Mouse (Mus musculus) thymus, postnatal 0 days (tissue): ENCODE data around the gene Det1. TPM values are rescaled to one million over a fixed set of nuclear protein-coding genes. Genes with fewer than 3 reads are reported as not detected.

ENCODE experiments used
- DNase-seq: peaks from one replicate; pipeline ENCODE4 v3.0.0-alpha.2; 2015; ENCODE audit warnings: low spot score
- polyA plus RNA-seq: library from polyadenylated mRNA; unstranded; fragments of >200 nt; fragmentation: Nextera tagmentation; extraction: Ambion mirVana; gene quantifications from 2 replicates; pipeline ENCODE4 v1.2.1, GENCODE M21; 2015

The Det1 gene
- 21.4 and 22.5 TPM in 2 replicates for polyA plus RNA-seq

DNA sequence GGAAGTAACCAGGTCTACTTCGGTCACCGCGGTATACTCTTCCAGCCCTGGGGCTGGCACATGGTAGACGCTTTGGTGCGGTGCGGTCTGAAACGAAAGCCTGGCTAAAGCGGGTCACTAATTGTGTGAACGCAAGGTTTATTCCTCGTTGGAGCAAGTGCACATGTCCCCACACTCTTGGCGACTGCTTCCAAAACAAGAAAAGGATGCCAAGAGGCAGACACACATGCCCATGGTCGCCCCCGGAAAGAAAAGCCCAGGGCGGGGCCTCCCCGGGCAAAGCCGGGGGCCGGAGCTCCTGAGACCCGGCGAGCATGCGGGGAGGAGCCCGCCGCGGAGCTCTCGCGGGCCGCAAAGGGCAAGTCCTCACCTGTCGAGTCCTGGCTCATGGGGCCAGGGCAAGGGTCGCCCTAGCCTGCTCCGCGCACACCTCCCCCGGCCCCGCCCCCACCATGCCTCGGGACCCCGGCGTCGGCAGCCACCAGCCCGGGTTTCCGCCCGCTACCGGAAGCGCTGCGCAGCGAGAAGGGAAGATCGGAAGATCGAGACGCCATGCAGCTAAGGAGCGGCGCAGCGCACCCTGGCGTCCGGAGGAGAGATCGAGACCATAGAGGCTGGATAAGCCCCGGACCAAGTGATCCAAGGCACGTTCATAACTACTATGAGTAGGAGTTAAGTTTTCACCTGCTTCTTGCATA is at the start of gene Det1:
TSS of gene Det1 (minus strand) at position 527 of the 698 bp plus-strand sequence.
- DNase-seq = peak; percentile 95

DNA sequence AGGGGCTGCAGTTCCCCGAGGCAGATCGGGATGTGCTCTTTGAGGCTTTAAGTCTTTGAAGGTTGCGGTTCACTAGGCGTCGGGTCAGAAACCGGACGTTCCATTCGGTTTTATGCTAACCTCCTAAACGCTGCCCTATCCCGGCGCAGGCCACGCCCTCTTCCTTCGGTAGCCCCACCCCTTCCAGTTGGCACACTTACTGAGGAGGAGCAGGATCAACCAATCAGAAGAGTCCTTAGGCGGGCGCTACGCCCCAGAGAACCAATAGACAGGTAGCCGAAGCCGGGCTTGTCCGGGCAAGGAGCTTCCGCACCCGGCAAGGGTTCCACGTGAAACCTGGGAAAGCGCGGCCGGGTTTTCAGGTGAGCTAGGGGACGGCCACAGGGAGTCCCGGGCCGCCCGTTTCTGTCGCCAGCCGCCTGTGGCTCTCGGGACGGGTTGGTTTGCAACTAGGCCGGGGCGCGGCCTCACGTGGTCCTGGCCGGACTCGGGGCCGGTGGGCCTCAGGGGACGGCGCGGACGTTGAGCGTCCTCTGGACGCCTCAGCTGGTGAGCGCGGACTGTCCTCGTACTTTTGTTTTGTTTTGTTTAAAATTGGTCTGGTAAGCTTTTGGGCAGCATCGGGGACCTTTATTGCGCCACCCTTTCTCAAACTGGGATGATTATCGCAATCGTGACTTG is 48.7 kb upstream of the Det1 start, which contains the start of gene Aen:
TSS of gene Aen (plus strand) at position 202 of the 681 bp plus-strand sequence.
- peak; percentile 97 for DNase-seq

DNA sequence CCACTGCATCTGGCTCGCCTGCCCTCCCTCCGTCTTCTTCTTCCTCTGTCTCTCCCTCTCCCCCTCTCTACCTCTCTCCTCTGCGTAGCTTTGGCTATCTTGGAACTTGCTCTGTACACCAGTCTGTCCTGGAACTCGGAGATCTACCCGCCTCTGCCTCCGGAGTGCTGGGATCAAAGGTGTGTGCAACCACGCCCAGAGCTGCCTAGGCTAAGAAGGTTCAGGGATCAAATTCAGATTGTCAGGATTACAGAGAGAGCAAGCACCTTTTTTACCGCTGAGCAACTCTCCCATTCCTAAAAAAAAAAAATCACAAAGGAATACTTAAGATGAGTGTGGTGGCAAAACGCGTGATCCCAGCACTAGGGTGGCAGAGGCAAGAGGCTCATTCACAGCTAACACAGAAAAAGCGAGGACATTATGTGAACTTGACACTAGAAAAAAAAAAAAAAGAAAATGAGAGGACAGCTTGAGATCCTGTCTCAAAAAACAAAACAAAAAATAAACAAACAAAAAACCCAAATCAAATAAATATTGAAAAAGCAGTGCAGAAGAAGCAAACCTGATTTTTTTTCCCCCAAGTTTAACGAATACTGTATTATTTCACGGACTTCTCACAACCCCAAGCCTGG is 48.1 kb upstream of the Det1 start:
- no peak for DNase-seq

DNA sequence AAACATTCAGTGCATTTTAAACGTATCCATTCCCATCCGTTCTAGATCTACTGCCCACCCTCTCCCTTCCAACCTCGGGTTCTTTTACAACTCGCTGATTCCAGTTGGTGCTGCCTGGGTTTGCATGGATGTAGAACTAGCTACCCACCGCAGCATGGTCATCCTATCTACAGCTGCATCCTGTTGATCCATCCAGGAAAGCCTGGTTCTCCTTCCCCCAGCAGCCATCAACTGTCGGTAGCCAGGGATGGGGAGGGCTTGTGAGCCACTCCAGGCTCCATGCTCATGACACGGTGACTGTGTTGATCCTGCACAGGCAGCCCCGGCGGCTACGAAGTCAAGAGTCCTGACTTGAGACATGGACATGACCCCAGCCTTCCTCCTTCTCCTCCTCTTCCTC is 46.9 kb upstream of the Det1 start:
- no peak for DNase-seq

DNA sequence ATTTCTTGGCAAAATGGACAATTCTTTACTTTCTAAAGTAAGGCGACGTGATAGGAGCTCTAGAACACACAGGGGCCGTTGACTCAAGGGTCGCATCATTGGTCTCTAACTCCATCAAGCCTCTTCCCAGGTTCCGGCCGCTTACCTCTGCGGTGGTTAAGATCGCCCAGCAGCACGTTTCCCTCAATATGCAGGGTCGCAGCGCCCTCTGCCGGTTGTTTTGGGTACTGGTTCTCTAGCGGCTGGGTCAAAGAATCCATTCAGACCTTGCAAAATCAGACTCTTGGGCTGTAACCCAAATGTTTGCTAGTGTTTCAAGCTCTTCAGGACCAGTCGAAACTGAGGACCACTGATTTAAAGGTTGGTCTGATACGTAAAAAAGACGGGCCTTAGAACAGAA is 43.6 kb upstream of the Det1 start:
- DNase-seq = peak; percentile 85

DNA sequence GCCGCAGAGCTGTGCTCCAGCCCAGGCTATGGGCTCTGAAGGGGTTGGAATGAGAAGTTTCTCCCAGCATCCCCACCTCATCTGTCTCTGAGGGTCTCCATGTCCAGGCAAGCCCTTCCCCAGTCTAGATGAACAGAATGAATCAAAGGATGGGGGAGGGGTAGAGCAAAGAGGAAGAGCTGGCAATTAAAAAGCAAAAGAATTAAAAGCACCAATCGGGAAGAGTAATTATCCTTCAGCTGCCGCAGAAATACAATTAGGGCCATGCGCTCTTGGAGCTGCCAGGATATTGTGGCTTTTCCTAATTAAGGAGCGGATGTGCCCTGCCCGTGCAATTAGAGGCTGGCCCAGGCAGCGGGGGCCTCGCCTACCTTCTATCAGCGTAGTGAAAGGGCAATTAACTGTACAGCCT is 40.4 kb upstream of the Det1 start:
- no peak for DNase-seq

DNA sequence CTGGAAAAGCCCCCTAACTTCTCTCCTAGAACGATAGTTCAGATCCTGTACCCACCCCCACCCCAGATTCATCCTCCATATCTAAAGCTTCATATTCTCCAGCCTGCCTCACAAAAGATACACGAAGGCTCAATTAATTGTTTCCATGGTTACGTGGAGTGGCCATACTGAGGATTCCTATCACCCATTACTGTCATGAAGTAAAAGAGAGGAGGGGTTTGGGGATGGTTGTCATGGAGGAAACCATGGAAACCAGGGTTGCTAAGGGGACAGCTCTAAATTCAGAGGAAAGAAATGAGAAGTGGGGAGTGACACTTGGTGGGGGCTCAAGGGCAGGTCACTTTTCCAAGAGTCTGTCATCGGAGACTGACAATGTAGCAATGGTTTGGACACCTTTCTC is 39.4 kb upstream of the Det1 start:
- DNase-seq = no peak

DNA sequence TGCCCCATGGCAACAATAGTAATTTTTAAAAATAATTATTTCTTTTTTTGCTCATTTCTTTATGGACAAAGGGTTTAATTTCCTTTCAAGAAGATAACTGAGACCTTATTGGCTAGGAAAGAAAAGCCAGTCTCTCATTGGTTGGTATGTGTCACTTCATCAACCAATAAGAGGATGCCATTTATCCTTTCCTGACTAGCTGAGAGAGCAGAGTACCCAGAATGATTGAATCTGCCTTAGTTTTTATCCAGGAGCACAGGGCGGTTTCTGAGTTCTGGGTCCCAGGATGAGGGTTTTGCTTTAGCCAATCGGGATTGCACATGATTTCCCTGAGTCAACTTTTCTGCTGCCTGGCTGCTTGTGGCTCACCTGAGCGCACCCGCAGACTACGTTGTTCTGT is 38.3 kb upstream of the Det1 start:
- no peak for DNase-seq

DNA sequence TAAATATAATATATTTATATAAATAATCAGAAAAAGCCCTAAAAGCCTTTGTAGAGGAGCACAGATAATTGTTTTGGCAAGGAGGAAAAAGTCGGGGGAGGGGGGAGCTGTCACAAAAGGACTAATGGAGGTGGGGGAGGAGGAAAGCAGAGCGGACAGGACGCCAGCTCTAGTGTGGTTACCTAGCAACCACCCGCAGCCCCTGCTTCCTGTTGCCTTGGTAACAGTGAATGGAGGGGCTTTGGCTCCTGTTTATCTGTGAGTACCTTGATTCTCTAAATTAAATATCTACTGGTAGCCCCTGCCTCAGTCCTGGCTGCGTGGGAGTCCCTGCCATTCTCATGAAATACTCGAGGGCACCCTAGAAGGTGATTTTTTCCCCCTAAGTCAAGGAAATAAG is 37.1 kb upstream of the Det1 start:
- DNase-seq = peak; percentile 65

DNA sequence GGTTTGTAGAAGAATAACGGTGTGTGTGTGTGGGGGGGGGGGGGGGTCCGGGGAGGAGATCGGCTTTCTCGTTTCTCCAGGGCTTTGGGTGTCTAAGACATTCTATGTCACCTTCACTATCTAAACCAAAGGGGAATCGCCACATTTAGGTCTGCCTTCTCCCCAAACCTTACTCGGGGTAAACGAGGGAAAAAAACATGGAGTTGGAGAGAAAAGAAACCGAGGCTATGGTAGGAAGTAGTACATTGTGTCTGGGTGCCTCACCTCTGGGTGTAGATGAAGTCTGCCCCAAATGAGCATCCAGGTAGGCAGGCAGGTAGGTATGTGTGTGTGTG is 36.6 kb upstream of the Det1 start:
- no peak for DNase-seq

DNA sequence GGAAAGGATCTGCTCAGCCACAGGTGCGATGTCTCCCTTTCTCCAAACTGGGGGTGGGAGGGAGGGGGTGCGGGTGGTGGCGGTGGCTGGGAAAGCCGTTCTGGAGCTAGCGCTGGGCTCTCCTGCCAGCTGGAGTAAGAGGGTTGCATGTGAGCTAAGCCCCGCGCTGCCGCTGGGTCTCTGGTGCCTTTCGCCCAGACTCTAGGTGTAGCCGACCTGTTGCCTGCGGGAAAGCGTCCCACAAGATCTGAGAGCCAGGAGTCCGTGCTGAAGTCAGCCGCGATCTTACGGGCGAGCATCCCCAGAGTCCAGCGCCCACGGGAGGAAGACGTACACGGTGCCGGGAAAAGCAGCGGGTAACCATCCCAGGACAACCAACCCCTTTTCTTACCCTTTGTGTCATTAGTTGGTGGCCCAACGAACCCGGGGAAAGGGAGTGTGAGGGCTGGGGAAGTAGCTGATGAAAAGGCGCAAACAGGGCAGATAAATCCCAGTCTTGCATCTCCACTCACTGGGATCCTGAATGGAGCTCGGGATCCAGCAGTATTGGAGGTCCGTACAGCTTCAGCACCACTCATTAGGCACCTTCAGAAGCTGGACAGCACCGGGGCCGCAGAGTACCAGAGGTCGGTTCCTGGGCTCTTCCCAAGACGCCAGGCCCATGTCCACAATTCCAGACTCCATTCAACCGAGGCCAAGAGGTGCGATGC is 36.1 kb upstream of the Det1 start:
- no peak for DNase-seq

DNA sequence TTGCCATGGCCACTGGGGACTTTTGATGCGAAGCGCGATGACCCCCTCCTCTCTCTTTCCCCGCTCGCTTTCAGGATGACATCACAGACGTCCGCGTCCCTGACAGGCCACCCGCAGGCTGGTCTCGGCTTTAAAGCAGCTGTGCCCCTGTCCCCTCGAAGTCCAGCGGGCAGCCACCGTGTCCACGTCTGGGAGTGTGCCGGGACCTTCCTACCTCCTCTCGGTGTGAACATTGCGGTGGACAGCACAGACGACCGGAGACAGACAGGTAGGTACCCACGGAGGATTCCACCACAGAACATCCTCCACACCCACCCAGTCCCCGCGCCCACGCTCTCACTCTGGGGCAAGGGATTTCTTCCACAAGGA is 35.4 kb upstream of the Det1 start:
- no peak for DNase-seq

DNA sequence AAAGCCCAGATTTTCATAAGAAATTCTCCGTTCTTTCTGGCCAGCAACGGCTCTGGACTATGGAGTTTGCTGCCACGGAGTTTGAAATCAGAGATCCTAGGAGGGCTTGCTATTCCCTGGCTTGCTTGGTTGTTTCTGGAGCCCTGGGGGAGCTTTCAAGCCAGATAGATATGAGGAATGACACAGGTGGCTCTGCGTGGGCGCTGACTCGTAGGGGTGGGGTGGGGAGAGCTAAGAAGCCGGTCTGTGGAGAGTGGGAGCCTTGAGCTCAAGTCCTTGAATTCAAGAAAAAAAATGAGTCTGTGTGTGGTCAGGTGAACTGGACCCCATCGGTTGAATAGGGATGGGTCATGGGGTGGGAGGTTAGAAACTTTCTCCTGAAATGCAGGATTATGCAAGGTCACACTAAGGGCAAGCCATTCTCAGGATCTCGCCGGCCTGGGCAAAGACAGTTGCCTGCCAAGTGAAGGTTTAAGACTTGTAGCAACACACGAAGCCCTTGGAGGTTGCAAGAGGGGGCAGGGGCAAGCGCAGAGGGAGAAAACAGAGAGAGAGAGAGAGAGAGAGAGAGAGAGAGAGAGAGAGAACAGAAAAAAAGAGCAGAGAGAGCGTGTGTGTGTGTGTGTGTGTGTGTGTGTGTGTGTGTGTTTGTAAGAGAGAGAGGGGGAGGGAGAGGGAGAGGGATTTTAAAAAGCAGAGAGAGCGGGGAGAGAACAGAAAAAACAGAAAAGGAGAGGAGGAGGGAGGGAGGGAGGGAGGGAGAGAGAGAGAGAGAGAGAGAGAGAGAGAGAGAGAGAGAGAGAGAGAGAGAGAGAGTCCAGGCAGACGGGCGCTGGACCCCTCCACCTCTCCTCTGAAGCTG is 34.8 kb upstream of the Det1 start:
- no peak for DNase-seq

DNA sequence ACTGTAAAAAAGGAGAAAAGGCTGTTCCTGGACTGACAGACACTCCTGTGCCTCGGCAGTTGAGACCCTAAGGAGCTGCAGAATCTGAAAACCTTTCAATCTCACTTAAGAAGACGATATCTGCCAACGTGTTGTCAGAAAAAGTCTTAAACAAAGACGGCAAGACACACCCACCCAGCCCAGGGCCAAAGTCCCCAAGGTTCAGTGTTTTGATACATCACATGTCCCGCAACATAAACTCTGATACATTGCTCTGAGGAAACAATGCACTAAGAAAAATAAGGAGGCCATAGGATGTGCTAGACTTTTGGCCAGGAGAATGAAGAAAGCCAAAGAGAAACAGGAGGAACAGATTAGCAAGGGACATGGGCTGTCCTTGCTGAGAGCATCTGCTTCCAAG is 25.8 kb upstream of the Det1 start:
- no peak for DNase-seq

DNA sequence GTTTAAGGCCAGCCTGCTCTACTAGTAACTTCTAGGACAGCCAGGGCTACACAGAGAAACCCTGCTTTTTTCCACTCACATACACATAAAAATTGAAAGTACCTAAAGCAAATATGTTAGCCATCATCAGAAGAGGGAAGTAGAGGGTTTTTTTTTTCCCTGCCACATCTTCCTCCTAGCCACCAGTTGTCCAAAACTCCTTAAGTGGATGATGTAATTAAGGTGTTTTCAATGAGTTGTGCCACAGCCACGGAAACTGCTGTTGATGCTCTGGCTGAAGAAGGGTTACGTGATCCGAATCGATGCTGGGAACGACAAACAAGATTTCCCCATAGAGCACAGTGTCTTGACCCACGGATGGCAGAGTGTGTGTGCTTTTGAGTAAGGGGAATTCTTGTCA is 25.3 kb upstream of the Det1 start:
- DNase-seq = no peak

DNA sequence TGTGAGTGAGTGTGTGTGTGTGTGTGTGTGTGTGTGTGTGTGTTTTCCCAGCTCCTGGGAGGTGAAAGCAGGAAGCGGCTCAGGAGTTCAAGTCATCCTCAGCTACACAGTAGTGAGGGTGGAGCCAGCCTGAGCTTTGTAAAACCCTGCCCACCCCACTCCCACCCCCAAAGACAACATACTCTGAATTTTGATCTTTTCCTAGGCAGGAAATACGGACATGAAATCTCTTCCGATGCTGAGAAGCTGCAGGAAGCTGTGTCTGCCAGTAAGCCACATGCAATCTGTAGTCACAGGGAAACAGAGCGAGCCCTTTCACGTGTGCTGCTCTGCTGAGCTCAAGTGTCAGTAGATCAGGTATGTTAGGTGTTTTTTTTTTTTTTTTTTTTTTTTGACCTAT is 21.7 kb upstream of the Det1 start:
- peak; percentile 37 for DNase-seq

DNA sequence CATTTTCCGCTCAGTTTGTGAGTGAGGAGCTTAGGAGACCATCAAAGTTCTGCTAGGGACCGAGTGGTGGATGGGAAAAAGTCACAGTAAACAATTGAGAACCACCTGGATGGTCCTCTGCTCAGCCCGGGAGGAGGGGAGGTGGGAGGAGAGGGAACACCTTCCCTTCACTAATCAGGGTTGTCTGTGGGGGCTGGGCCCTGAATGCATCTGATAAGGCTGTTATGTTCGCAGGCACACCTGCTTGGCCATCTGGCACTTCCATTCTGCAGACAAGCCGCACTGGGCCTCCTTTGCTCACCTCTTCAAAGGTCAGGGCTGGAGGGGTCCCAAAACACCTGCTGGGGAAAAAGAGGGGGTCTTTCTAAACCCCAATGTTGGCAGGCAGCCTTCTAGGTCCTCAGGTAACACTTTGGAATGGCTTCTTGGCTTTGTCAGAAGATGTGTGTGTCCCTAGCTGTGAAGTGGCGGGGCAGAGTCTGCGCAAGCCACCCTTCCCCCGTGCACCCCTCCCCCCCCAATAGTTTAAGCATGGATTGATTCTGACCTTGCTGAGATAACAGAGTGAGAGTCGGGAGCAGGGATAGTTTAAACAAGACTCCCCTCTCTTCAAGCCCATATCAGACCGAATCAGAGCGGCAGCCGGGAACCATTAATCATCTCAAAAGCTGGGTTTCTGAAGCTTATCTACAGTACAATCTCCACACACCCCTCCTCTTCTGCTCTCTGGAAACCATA is 18.3 kb upstream of the Det1 start:
- peak; percentile 84 for DNase-seq

DNA sequence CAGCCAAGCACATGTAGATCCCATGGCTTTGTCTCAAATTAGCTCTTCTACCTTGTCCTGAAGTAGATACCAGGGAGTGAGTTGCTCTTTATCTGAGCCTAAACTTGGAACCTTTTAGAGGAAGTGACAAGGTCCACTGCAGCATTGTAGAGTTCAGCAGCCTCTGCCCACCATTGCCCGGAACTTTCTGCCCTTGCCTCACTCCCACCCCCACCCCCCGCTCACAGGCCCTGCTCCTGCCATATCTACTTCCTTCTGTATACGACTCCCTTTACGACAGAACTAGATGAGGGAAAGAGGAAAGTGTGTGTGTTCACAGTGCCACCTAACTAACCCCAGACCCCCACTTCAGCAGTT is 17.4 kb upstream of the Det1 start:
- peak; percentile 34 for DNase-seq

DNA sequence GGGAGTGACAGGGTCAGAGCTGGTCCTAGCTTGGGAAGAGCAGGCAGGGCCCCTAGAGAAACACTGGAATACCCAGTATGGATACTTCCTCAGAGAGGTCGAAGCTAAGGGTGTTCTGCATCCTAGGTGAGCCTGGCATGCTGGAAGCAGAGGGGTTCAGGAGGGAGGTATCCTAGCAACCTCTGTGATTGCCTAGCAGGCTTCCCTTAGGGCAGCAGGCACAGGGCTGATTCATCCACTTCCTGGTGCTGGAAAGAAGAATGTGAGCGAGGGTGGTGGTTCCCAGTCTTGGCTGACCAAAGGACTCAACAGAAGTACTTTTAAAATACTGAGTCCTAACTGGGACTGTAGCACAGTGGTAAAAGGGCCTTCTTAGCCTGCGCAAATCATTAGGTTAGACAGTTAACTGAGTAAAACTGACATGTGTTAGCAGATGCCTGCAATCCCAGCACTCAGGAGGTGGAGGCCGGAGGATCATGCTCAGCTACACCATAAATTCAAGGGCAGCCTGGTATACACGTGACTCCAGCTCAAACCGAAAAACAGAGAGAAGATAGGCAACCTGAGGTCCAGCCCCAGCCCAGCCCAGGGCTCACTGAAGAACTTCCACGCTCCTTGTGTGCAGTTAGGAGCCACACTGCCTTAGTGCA is 16.9 kb upstream of the Det1 start:
- DNase-seq = no peak

DNA sequence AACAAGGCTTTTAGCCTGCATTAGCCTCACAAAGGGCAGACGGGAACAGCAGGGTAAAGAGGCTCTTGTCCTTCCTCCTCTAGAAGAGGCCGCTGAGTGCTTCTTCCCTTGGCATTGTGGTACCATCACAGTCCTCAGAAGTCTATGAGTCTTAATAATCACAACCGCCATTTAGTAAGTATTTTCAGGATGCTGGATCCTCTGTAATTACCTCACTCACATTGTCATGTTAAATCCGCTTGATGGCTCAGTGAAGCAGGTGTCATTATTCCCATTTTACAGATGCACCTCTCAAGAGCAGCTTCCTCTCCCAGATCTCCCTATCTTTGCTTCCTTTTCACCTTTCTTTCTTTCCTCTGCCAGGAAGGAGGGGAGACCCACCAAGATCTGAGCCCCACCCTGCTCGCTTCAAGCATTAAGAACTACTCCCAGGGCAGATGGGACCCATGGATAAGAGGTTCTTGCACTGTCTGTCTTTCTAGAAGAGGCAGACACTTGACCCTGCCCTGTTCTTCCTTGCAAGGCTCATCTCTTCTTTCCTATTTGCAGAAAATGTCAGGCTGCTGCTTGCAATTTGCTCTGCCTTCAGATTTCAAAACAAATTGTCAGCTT is 8.1 kb upstream of the Det1 start:
- no peak for DNase-seq
